Mouse (Mus musculus) liver, postnatal 0 days (tissue): Measurements from ENCODE around the gene Armcx3. TPM values are rescaled to one million over a fixed set of nuclear protein-coding genes. Genes with fewer than 3 reads are reported as not detected.

ENCODE experiments used
- ATAC-seq: fragments of 200-750 bp; cut with Nextera tagmentation; 2 replicates; pipeline ENCODE4 v1.8.0; 2017; ENCODE audit warnings: mild to moderate bottlenecking, moderate library complexity
- DNase-seq: peaks from one replicate; pipeline ENCODE4 v3.0.0-alpha.2; 2016
- H3K27ac ChIP-seq: fragments of 300-500 bp; sonication (generic); 2 replicates; pipeline ENCODE4 v1.5.1; 2014; ENCODE audit warnings: antibody characterized with exemption, moderate library complexity, mild to moderate bottlenecking, low read depth
- H3K27me3 ChIP-seq: fragments of 300-500 bp; sonication (generic); 2 replicates; pipeline ENCODE4 v1.6.1; 2014; ENCODE audit warnings: low read length, control low read depth, mixed read lengths; ENCODE audit not compliant: insufficient read depth
- H3K36me3 ChIP-seq: fragments of 300-500 bp; sonication (generic); replicated peaks from 2 replicates; pipeline ENCODE4 v1.6.1; 2014; ENCODE audit warnings: mild to moderate bottlenecking, control low read depth, low read length, moderate library complexity, mixed read lengths; ENCODE audit not compliant: insufficient read depth
- H3K4me1 ChIP-seq: fragments of 300-500 bp; sonication (generic); 2 replicates; pipeline ENCODE4 v1.6.1; 2014; ENCODE audit warnings: antibody characterized with exemption, mild to moderate bottlenecking, control low read depth; ENCODE audit not compliant: insufficient read depth
- H3K4me2 ChIP-seq: fragments of 300-500 bp; sonication (generic); 2 replicates; pipeline ENCODE4 v1.6.1; 2014; ENCODE audit warnings: low read depth, mild to moderate bottlenecking, low read length, moderate library complexity, mixed read lengths
- H3K4me3 ChIP-seq: fragments of 300-500 bp; sonication (generic); 2 replicates; pipeline ENCODE4 v1.5.1; 2014; ENCODE audit warnings: low read depth, low read length
- H3K9ac ChIP-seq: fragments of 300-500 bp; sonication (generic); replicated peaks from 2 replicates; pipeline ENCODE4 v1.6.1; 2014; ENCODE audit warnings: mild to moderate bottlenecking, moderate library complexity
- H3K9me3 ChIP-seq: fragments of 300-500 bp; sonication (generic); 2 replicates; pipeline ENCODE4 v1.6.1; 2016; ENCODE audit warnings: mild to moderate bottlenecking, control low read depth, low read length, mixed read lengths
- CTCF ChIP-seq: sonication (generic); IDR thresholded peaks from 2 replicates; pipeline ENCODE4 v1.5.1; 2016; ENCODE audit warnings: antibody characterized with exemption, low read depth
- EP300 ChIP-seq: IDR thresholded peaks from 2 replicates; pipeline ENCODE4 v1.6.1; 2016; ENCODE audit warnings: antibody characterized with exemption, low read depth, mild to moderate bottlenecking
- WGBS: fragments of 180-500 bp; shearing (Covaris S2); extraction: QIAGEN DNeasy Blood & Tissue Kit; methylation state at CpG from one replicate; pipeline ENCODE4 v1.1.7; 2014; ENCODE audit not compliant: insufficient replicate concordance; 5-methylcytosine and 5-hydroxymethylcytosine counted together
- polyA plus RNA-seq: library from polyadenylated mRNA; unstranded; fragments of >200 nt; fragmentation: Nextera tagmentation; extraction: Ambion mirVana; gene quantifications from 2 replicates; pipeline ENCODE4 v1.2.1, GENCODE M21; 2015

The Armcx3 gene
- polyA plus RNA-seq, 1 experiment from 2014 or later: 12.0 TPM

DNA sequence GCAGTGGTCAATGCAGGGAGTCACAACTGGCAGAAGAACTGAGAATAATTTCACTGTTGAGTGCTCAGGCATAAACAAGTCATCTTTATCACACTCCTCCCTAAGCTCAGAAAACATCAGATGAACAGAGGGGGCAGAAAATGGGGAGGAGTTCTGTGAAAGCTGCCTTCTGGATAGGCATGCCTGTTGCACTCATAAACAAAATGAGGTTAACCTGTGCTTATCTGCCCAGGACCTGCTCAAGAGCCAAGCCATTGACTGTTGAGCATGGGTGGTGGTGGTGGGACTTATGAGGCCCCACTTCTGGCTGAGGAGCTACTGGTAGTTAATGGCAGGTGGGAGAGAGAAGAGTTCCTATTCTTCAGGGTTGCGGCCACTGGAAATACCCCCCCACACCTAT is 18.6 kb upstream of the Armcx3 start:
- H3K27me3 ChIP-seq: no peaks in the 10 kb centered on the region
- no peak for TF ChIP-seq EP300
- no peak for TF ChIP-seq CTCF
- no peak overlapping the region for H3K4me3 ChIP-seq
- H3K9me3 ChIP-seq: no peaks in the 10 kb centered on the region
- H3K4me2 ChIP-seq: no peak overlapping the region
- DNase-seq (no peak), ATAC-seq (no peak)
- WGBS: 83% methylated on average over 1 of the region's 1 CpGs
- H3K36me3 ChIP-seq: no peaks in the 10 kb centered on the region
- H3K4me1 ChIP-seq: no peaks in the 10 kb centered on the region
- H3K9ac ChIP-seq: no peak overlapping the region
- no peak overlapping the region for H3K27ac ChIP-seq

DNA sequence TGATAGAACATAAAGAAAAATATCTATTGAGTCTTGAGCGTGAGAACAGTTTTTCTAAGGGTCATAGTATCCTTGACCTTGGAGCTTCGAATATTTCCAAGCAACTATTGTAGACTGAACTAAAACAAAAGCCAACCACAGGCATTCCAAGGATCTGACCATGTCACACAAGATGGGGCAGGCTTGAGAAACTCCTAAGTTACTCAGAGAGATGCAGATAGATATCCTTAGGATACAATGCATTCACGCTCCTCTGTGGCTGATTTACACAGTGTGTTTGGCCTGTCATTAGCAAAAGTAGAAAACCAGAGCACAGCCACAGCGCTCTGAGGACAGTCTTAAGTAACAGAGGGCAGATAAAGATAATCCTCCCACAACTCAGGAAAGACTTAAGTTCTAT is 17.2 kb upstream of the Armcx3 start:
- no peak overlapping the region for H3K27ac ChIP-seq
- no peak overlapping the region for H3K4me3 ChIP-seq
- H3K27me3 ChIP-seq: no peaks in the 10 kb centered on the region; the same call in 1 of the 2 replicates
- no peaks in the 10 kb centered on the region for H3K36me3 ChIP-seq
- ATAC-seq (no peak), DNase-seq (no peak)
- no peak overlapping the region for H3K9ac ChIP-seq
- no peak overlapping the region for H3K4me2 ChIP-seq
- no peaks in the 10 kb centered on the region for H3K9me3 ChIP-seq
- no peaks in the 10 kb centered on the region for H3K4me1 ChIP-seq
- TF ChIP-seq EP300 (no peak), CTCF (no peak)
- 53% methylated on average over 4 of the region's 4 CpGs for WGBS

DNA sequence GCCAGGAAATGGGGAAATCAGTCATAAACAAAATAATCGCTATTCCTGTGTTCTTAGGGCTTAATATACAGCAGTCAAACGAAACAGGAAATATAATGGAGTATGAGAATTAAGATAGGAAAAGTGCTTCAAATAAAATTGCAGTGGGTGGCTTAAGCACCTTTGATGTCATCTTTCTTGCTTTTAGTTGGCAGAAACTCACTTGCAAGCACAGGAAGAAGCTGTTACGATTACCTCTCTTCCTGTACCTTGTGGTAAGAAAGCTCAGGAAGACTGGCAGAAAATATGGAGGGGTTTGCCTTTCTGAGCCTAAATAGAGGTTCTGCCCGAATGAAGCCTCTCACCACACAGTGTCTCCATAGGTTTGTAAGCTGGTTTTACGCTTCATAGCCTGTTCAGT is 14.5 kb upstream of the Armcx3 start:
- TF ChIP-seq CTCF (no peak), EP300 (no peak)
- H3K9ac ChIP-seq: no peak overlapping the region
- WGBS: 52% methylated on average over 5 of the region's 5 CpGs

DNA sequence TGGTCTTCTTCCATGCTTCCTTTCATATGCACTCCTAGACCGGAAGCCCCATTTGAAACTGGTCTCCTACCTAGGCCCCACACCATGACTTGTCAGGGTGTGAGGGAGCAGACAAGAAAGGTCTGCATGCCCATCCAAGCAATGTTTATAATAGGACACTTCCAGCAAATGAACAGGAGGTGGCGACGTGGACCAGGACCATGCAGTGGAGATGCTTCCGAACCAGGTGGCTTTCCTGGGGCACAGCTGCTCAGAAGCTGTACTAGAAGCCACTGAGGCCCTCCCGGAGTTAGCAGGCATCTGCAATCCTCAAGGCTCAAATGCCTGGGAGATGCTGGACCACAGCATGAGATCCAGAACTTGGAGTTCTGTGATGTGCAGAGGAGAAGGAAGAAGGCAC is 9.9 kb upstream of the Armcx3 start:
- H3K9ac ChIP-seq: no peak overlapping the region
- ATAC-seq (peak; percentile 45; the same call in 1 of the 2 replicates), DNase-seq (peak; percentile 28)
- no peak overlapping the region for H3K4me2 ChIP-seq
- no peak overlapping the region for H3K27ac ChIP-seq
- H3K36me3 ChIP-seq: no peaks in the 10 kb centered on the region
- WGBS: 40% methylated on average over 5 of the region's 5 CpGs
- H3K4me1 ChIP-seq: peaks cover 4% of the 10 kb centered on the region; the same call in 1 of the 2 replicates
- no peak for TF ChIP-seq EP300
- TF ChIP-seq CTCF: peak; percentile 75
- H3K9me3 ChIP-seq: no peaks in the 10 kb centered on the region
- H3K4me3 ChIP-seq: no peak overlapping the region
- no peaks in the 10 kb centered on the region; the same call in 1 of the 2 replicates for H3K27me3 ChIP-seq

More for the DNA sequence above, 14.5 kb upstream of the Armcx3 start:
- Histone ChIP-seq H3K9me3 (no peaks in the 10 kb centered on the region), H3K4me2 (no peak overlapping the region), H3K27ac (no peak overlapping the region), H3K27me3 (no peaks in the 10 kb centered on the region; the same call in 1 of the 2 replicates), H3K4me1 (no peaks in the 10 kb centered on the region), H3K4me3 (no peak overlapping the region), H3K36me3 (no peaks in the 10 kb centered on the region)
- DNase-seq: no peak
- ATAC-seq: no peak

DNA sequence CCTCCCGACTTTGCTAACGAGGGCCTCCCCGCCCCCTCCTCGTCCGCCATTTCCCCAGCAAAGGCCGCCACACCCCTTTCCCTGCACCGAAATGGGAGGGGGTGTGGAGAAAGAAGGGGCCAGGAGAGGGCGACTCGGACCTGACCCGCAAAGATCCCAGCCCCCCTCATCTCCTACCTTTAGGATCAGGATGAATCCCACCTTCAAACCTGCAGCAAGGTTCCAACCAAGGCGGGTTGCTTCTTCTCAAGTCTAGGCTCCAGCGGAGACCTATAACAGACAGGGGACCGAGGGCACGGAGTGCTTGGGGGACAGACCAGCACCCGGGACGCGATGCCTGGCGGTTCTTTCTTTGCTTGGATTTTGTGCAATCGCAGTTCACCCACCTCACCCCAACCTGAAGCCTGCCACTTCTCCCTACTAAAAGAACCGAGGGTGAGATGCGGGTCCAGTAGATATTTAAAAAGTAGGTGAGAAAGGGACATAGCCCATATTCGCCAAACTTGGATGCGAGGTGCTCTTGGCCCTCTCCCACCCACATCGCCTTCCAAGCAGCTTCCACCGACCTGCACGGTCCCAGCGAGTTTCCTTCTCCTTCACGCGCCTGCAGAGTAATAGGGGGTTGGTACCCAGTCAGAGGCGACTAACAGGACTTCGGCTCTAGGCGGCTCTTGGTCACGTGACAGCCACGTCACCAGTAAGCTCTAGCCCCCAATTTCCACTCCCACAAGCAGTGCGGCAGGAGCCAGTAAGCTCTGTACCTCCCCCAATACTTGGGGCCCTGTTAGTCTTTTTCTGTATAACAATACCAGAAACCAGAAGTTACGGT is 5.4 kb upstream of the Armcx3 start, which contains the start of gene Armcx6:
Gene Armcx6 (minus strand): TSS at position 654 of the 829 bp plus-strand sequence.
- ATAC-seq: peak; percentile 90
- Histone ChIP-seq H3K4me3 (peak within 1 kb of the TSS; percentile 53), H3K9ac (peak within 1 kb of the TSS; percentile 48; the same call in 1 of the 2 replicates), H3K4me2 (peak within 1 kb of the TSS; percentile 89), H3K27me3 (peaks cover 6% of the 10 kb centered on the region; the same call in 1 of the 2 replicates), H3K9me3 (no peaks in the 10 kb centered on the region), H3K4me1 (peaks cover 4% of the 10 kb centered on the region; the same call in 1 of the 2 replicates), H3K36me3 (no peaks in the 10 kb centered on the region), H3K27ac (no peak within 1 kb of the TSS)
- TF ChIP-seq CTCF (peak; percentile 29), EP300 (no peak)
- 17% methylated on average over 35 of the region's 36 CpGs for WGBS
- DNase-seq: peak; percentile 63

DNA sequence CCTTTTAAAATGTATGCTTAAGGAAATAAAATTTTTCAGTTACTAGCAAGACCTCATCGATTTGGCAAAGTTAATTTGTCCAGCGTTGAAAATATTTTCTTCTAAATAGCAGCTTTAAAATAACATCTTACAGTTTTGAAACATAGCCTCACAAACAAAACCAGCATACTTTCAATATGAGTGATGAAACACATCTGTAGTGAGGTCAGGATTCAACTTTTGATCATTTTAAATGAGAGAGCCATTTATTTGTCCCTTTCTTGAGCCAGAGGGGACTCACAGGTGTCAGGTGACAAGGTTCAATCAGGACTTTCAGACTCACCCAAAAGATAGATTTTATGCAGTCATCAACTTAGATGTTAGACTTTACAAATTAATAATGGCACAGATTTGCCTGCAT is 4.5 kb upstream of the Armcx3 start:
- no peak overlapping the region for H3K27ac ChIP-seq
- no peak for TF ChIP-seq EP300
- TF ChIP-seq CTCF: no peak
- no peaks in the 10 kb centered on the region for H3K36me3 ChIP-seq
- no peak overlapping the region for H3K4me3 ChIP-seq
- H3K9ac ChIP-seq: no peak overlapping the region
- WGBS: 53% methylated on average over 2 of the region's 2 CpGs
- peaks cover 6% of the 10 kb centered on the region; the same call in 1 of the 2 replicates for H3K27me3 ChIP-seq
- no peak overlapping the region for H3K4me2 ChIP-seq
- no peaks in the 10 kb centered on the region for H3K9me3 ChIP-seq
- ATAC-seq: no peak
- peaks cover 7% of the 10 kb centered on the region; the same call in 1 of the 2 replicates for H3K4me1 ChIP-seq
- no peak for DNase-seq
